Mouse (Mus musculus) ZHBTc4 (cell line): ENCODE data around the gene Slco2b1.

Source experiments
- DNase-seq: peaks from one replicate; pipeline ENCODE4 v3.0.0-alpha.2; 2011; ENCODE audit warnings: low read depth, low spot score

Gene Slco2b1

DNA sequence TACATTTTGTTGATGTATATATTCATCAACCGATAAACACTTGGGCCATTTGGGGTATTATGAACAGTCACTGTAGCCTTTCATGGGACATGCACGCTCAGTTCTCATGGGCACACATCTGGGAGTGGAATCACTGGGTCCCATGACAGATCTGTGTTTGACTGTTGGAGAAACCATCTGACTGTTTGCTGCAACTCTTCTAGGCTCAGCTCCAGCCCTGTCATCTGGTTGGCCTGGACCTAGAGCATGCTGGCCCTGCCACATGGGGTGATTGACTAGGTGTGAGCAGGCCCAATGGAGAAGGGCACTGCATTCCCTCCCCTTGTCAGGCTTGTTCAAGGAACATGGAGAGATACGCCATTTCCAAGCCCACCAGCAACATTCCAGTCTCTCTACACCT is 17.2 kb downstream of the Slco2b1 start:
- no peak for DNase-seq

- no peak for DNase-seq
Observed at GRCm38 (mm10) chr7:99693387-99693786, 17.8 kb downstream of the Slco2b1 start.

- no peak for DNase-seq
Observed at GRCm38 (mm10) chr7:99692396-99692795, 18.7 kb downstream of the Slco2b1 start.

- DNase-seq: no peak
Observed at GRCm38 (mm10) chr7:99690819-99691218, 20.3 kb downstream of the Slco2b1 start.

GRCm38 (mm10) chr7:99684086-99684485 is 27.1 kb downstream of the Slco2b1 start:
- DNase-seq: no peak

DNA sequence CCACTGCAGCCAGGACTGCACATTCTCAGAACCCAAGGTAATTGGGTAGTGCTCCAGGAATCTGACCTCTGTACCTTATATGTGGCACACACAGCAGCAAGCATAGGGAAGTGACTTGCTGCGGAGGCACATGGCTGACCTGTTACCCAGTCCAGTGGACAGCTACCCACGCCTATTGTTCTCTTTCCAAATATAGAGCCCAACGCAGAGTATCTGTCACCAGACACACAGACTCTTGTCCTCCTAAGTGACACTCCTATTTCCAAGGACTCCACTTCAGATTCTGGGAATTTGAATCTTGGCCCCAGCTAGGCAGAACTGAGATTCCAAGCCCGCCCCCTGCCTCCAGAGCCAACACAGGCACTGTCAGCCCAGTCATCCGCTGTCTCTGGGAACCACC is 30.4 kb downstream of the Slco2b1 start:
- no peak for DNase-seq

DNA sequence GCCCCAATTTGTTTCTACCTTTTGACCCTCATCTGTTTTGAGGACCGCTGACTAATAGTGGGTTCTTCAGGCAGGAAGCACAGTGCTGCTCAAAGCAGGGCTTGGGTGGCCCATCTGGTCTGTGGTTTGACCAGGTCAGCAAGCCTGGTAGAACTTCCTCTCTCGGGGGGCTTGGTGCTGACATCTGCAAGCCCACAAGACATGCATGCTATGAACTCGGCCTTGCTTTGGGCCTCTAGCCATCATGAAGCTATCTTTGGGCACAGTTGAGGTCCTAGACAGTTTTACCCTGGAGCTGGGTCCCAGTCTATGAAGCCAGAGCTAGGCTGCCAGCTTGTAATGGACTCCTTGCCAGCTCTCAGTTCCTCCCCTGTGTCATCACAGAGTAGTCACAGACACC is 36.2 kb downstream of the Slco2b1 start:
- no peak for DNase-seq

DNA sequence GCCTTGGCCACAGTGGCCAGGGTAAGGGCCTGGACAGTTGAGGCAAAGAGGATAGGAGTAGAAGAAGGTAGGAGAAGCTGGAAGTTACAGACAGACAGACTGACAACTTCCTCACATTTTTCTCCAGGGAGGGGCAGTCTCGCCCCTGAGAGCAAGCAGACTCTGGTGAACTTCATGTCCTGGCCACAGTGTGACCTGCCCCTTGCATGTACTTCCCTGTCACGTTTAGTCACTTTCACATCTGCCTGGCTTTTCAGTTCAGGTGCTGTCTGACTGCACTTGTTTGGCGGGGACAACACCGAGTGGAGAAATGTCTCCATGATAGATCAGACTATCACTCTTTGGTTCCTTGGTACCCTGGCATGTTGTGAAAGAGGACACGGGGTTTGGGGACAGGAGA is 36.9 kb downstream of the Slco2b1 start:
- no peak for DNase-seq

GRCm38 (mm10) chr7:99673188-99673587 is 38.0 kb downstream of the Slco2b1 start:
- DNase-seq: no peak

DNA sequence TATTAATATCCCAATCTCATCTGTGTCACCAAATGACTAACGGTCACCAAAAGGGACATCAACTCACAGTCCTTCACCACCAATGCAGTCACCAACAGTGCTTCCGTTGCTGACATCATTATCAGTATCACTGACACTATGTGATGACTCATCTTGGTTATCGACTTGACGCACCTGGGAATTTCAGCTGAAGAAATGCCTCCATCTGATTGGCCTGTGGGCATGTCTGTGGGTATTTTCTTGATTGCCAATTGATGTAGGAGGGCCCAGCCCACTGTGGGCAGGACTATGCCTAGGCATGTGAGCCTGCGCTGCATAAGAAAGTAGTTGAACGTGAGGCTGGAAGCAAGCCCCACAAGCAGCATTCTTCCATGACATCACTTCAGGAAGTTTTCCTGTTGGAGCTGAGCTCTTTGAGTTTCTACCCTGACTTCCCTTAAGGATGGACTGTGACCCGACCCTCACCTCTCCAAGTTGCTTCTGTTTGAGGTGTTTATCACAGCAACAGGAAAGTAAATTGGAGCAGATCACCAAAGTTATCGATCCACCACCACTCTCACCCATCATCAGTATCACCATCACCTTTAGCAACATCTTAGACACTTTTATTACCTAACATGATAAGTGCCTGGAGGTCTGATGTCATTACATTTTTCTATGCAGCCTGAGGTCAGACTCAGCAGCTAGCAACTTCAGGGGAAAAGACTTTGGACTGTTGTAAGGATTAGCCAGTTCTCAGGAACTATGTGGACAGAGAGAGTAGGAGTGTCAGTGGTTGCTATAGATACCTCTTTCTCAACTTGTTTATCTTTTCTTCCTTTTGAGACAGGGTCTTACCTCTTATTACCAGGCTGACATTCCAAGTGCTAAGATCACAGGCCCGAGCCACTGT is 39.4 kb downstream of the Slco2b1 start:
- DNase-seq: no peak

- no peak for DNase-seq
Observed at GRCm38 (mm10) chr7:99670915-99671314, 40.2 kb downstream of the Slco2b1 start.

DNA sequence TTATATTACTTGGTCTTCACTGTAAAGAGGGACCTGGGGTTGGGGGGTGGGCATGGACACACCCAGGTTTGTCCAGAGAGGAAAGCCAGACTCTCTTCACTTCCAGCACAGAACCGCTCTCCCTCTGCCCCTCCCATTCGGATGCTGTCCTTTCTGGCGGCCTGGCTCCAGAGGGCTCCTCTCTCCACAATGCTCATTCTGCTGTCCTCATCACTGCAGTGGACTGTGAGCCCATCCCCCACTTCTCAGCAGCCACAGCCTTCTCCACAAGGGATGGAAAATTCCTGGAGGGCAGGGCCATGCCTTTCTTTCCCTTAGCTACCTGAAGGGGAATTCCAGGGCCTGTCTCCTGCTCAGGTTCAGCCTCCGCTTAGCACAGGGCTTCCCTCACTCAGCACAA is 42.3 kb downstream of the Slco2b1 start:
- no peak for DNase-seq

- no peak for DNase-seq
Observed at GRCm38 (mm10) chr7:99667096-99667495, 44.0 kb downstream of the Slco2b1 start.

- DNase-seq: no peak
Observed at GRCm38 (mm10) chr7:99665731-99666452, 45.2 kb downstream of the Slco2b1 start.

DNA sequence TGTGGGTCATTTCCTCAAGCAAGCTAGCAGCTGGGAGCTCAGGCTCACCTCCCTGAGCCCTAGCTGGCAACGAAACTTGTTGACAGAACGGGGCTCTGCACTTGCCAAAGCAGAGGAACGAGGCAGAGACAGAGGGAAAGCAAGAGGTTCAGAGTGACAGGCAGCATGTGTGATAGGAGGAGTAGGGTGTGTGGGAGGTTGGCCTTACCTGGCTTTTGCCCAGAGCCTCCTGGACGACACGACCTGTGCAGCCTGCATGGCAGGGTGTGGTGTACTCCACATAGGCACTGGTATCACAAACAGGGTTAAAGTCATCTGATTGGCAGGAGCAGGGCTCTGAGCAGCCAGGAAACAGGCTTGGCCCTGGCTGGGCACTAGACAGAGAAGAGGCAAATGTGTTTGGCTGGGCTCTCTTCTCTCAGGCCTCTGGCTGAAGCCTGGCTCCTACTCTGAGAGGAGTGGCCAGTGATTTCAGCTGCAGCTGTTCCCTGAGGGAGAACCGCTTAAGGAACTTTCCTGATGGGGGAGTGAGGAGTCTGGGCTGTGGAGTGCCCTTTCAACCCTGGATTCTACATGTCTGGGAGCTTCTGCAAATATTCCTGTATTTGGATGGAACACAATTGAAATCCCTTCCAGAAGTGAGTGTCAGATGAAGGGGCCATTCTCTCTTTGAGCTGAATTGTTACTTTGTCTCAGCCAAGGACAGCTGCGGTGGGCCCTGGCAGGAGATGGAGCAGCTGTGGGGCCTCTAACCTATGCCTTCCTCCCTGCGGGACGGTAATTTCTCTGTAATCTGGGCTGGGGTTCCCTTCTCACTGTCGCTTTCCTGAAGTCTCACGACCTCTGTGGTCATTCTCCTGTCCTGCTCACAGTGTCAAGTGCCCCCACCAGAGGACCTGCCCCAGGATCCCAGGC is 46.3 kb downstream of the Slco2b1 start:
- DNase-seq: no peak

GRCm38 (mm10) chr7:99663507-99664220 is 47.5 kb downstream of the Slco2b1 start:
- DNase-seq: no peak

- no peak for DNase-seq
Observed at GRCm38 (mm10) chr7:99662311-99662710, 48.8 kb downstream of the Slco2b1 start.

- DNase-seq: no peak
Observed at GRCm38 (mm10) chr7:99661571-99662230, 49.4 kb downstream of the Slco2b1 start.

DNA sequence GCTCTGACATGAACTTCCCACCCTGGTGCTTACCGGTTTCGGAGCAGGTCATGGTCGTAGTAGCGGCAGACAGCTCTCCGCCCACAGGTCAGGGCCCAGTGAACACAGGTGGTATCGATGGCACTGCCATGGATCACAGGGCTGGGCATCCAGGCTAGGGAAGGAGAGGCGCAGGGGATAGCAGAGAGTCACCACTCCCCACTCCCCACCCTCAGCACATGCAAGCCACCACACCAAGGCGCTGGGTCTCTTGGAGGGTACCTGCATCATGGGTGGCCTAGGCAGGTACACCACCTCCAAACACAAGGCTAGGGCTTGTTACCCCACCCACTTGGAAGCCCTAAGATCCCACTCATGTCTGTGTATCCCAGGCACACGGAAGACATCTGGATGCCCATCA is 50.1 kb downstream of the Slco2b1 start:
- DNase-seq: no peak

DNA sequence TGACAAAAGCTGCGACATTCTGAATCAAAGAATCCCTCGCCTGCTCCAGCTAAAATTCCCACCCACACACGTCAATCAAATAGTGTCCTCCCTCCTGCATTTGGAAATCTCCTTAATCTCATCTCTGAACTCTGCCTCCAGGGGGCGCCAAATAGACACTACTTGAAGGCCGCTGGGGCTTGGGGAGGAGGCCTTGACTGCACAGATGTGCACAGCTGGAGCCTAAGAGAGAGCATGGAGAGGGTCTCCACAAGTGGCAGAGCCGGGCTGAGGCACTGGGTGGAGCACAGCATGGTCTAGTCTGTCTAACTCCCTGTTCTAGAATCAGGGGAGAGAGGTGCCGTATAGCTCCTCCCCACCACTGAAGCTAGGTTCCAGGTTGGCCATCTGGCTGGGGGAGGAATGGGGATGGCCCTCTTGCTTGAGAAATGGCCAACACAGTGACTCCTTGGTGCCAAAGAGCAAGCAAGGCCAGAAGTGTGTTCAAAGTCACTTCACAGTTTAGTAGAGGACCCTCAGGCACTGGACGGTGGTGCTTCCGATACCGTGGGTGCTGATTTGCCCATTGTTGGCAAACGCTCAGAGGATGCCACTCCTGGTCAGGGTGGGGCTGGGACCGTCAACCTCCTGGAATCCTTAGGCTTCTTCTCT is 51.6 kb downstream of the Slco2b1 start:
- DNase-seq: peak; percentile 88
